In genomic region chr2:125400121-125400520, GRCm38 (mm10) we compare ENCODE assay signal across 28 mouse cellular contexts.
"Had no signal": no experiment of that assay in that cellular context is flagged by ENCODE, and none has a peak within 500 bp of the region (broad histone marks: within the 10 kb centered on the region; RNA-seq: fewer than 3 reads in every experiment).

No protein-coding gene starts in this region.

- H3K36me3 ChIP-seq: forebrain, embryonic 15.5 days had no signal

- H3K9ac ChIP-seq: embryonic facial prominence, embryonic 12.5 days; embryonic facial prominence, embryonic 13.5 days; embryonic facial prominence, embryonic 15.5 days; forebrain, embryonic 12.5 days; forebrain, embryonic 13.5 days; forebrain, embryonic 15.5 days; forebrain, postnatal 0 days had no signal

- DNase-seq: cerebellum, adult 2 months; cerebellum, adult 8-10 months; cerebellum, adult 9-10 months; cerebellum, adult 9-11 months; cerebellum, postnatal 10 days; cerebellum, postnatal 14 days; cerebellum, postnatal 25 days; cerebellum, postnatal 36 days; embryo, embryonic 11 days; forebrain, postnatal 0 days; gastrocnemius, adult 2 months; gastrocnemius, postnatal 10 days; gastrocnemius, postnatal 14 days; gastrocnemius, postnatal 25 days; gastrocnemius, postnatal 36 days; heart, adult 18-20 months; heart, adult 2 months had no signal

- H3K4me1 ChIP-seq: embryonic facial prominence, embryonic 12.5 days; embryonic facial prominence, embryonic 13.5 days; embryonic facial prominence, embryonic 15.5 days; forebrain, embryonic 10.5 days; forebrain, embryonic 12.5 days; forebrain, embryonic 13.5 days; forebrain, embryonic 15.5 days had no signal

- H3K4me3 ChIP-seq: embryonic facial prominence, embryonic 10.5 days; embryonic facial prominence, embryonic 12.5 days; embryonic facial prominence, embryonic 13.5 days; embryonic facial prominence, embryonic 15.5 days; erythroblast, embryonic 14.5 days; forebrain, embryonic 10.5 days; forebrain, embryonic 12.5 days; forebrain, embryonic 13.5 days; forebrain, embryonic 15.5 days; gastrocnemius, adult 2 months; heart, adult 2 months had no signal

- H3K9me3 ChIP-seq: embryonic facial prominence, embryonic 10.5 days; embryonic facial prominence, embryonic 12.5 days; embryonic facial prominence, embryonic 13.5 days; embryonic facial prominence, embryonic 15.5 days; forebrain, embryonic 10.5 days; forebrain, embryonic 12.5 days; forebrain, embryonic 13.5 days; forebrain, embryonic 15.5 days had no signal

- H3K27me3 ChIP-seq: embryonic facial prominence, embryonic 12.5 days; embryonic facial prominence, embryonic 13.5 days; embryonic facial prominence, embryonic 15.5 days; forebrain, embryonic 12.5 days; forebrain, embryonic 13.5 days; forebrain, embryonic 15.5 days had no signal

- H3K27ac ChIP-seq: embryonic facial prominence, embryonic 10.5 days; embryonic facial prominence, embryonic 12.5 days; embryonic facial prominence, embryonic 13.5 days; embryonic facial prominence, embryonic 15.5 days; forebrain, embryonic 10.5 days; forebrain, embryonic 12.5 days; forebrain, embryonic 13.5 days; forebrain, embryonic 15.5 days; gastrocnemius, adult 2 months; heart, adult 2 months had no signal

- ATAC-seq: forebrain, embryonic 13.5 days; forebrain, embryonic 14.5 days; forebrain, embryonic 15.5 days; forebrain, embryonic 16.5 days; forebrain, postnatal 0 days had no signal

- H3K4me2 ChIP-seq: embryonic facial prominence, embryonic 12.5 days; embryonic facial prominence, embryonic 13.5 days; embryonic facial prominence, embryonic 15.5 days; forebrain, embryonic 12.5 days; forebrain, embryonic 13.5 days; forebrain, embryonic 15.5 days had no signal
